Mouse (Mus musculus): Measurements from ENCODE around the gene Cyfip2.

DNA sequence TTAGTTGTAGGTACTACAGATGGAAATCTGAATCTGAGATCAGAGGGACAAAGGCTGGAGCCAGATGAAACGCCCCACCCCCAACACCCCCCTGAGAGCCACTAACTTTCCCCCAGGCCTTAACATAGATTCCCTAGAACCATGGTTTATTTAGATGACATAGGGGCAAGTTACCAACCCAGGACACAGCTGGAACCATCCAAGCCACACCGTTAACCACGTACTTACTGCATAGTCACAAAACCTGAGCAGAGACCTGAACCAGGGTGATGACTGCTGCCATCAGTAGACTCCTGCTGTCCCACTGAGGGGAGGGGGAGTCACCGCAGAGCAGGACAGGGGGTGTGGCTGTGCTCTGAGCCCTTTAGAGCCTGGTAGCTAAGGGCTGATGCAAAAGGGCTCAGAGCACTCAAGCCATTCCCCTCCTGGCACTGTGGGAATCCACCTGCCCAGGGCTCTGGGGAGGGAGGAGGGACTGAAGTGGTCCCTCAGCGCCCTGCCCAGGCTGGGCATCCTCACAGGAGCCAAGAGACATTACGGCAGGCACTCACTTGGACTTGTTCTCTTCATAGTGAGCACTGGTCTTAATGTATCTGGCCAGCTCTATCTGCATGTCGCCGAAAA is 40.5 kb downstream of the Cyfip2 start:
- TF ChIP-seq POLR2A (IDR thresholded peaks at IDR 0.05; ENCODE audit: extremely low read depth, insufficient read depth, low read length), result no peak
- TF ChIP-seq CTCF (IDR thresholded peaks at IDR 0.05; ENCODE audit: low read depth, low read length), result no peak

All from liver, adult 2 months (tissue).